Mouse (Mus musculus) midbrain, embryonic 12.5 days (tissue): ENCODE data around the gene Adh6a. TPM values are rescaled to one million over a fixed set of nuclear protein-coding genes. Genes with fewer than 3 reads are reported as not detected.

Experiments used
- ATAC-seq: fragments of 200-750 bp; cut with Nextera tagmentation; 2 replicates; pipeline ENCODE4 v1.8.0; 2017; ENCODE audit warnings: low read depth, moderate TSS enrichment, moderate library complexity; ENCODE audit not compliant: low FRiP score
- H3K27ac ChIP-seq: fragments of 300-500 bp; sonication (generic); replicated peaks from 2 replicates; pipeline ENCODE4 v1.5.1; 2016; ENCODE audit warnings: mild to moderate bottlenecking
- H3K27me3 ChIP-seq: fragments of 300-500 bp; sonication (generic); 2 replicates; pipeline ENCODE4 v1.6.1; 2016; ENCODE audit warnings: mild to moderate bottlenecking
- H3K36me3 ChIP-seq: fragments of 300-500 bp; sonication (generic); 2 replicates; pipeline ENCODE4 v1.6.1; 2016
- H3K4me1 ChIP-seq: fragments of 300-500 bp; sonication (generic); 2 replicates; pipeline ENCODE4 v1.6.1; 2016
- H3K4me2 ChIP-seq: fragments of 300-500 bp; sonication (generic); replicated peaks from 2 replicates; pipeline ENCODE4 v1.6.1; 2016; ENCODE audit warnings: mild to moderate bottlenecking, moderate library complexity
- H3K4me3 ChIP-seq: fragments of 300-500 bp; sonication (generic); 2 replicates; pipeline ENCODE4 v1.5.1; 2016; ENCODE audit warnings: mild to moderate bottlenecking
- H3K9ac ChIP-seq: fragments of 300-500 bp; sonication (generic); replicated peaks from 2 replicates; pipeline ENCODE4 v1.6.1; 2016; ENCODE audit warnings: mild to moderate bottlenecking, moderate library complexity
- H3K9me3 ChIP-seq: fragments of 300-500 bp; sonication (generic); 2 replicates; pipeline ENCODE4 v1.6.1; 2016; ENCODE audit warnings: mild to moderate bottlenecking
- WGBS: fragments of 180-500 bp; shearing (Covaris S2); methylation state at CpG from one replicate; pipeline ENCODE4 v1.1.7; 2016; 5-methylcytosine and 5-hydroxymethylcytosine counted together
- polyA plus RNA-seq: library from polyadenylated mRNA; unstranded; fragments of >200 nt; fragmentation: Nextera tagmentation; extraction: Ambion mirVana; gene quantifications from 2 replicates; pipeline ENCODE4 v1.2.1, GENCODE M21; 2016

The Adh6a gene
- polyA plus RNA-seq, 1 experiment from 2014 or later = not detected

DNA sequence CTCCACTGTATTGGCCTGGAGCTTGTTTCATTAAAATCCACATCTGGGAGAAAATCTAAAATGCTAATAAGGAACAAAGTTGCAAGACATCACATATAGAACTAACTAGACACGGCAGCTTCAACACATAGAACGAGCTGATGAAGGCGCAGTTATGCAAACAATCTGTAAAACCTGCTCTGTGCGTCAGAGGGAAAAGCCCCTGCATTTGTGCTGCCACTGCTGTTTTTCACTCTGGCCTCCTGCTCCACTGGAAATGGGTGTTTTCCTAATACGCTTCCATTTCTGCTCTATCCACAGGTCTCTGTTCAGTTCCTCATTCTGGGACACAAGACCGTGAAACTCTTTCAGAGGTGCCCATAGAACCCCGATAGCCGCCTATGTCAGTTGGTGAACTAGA is 20.8 kb downstream of the Adh6a start:
- Histone ChIP-seq H3K27me3 (no peaks in the 10 kb centered on the region), H3K4me1 (no peaks in the 10 kb centered on the region), H3K9ac (no peak overlapping the region), H3K27ac (no peak overlapping the region), H3K36me3 (no peaks in the 10 kb centered on the region), H3K4me2 (no peak overlapping the region), H3K4me3 (no peak overlapping the region), H3K9me3 (no peaks in the 10 kb centered on the region)
- 89% methylated on average over 8 of the region's 8 CpGs for WGBS
- no peak for ATAC-seq

GRCm38 (mm10) chr3:138334320-138334719 is 21.2 kb downstream of the Adh6a start:
- H3K4me1 ChIP-seq = no peaks in the 10 kb centered on the region
- H3K36me3 ChIP-seq = no peaks in the 10 kb centered on the region
- no peaks in the 10 kb centered on the region for H3K9me3 ChIP-seq
- no peak for ATAC-seq
- H3K4me2 ChIP-seq = no peak overlapping the region
- H3K27ac ChIP-seq = no peak overlapping the region
- no peak overlapping the region for H3K4me3 ChIP-seq
- WGBS = 81% methylated on average over 4 of the region's 4 CpGs
- no peaks in the 10 kb centered on the region for H3K27me3 ChIP-seq
- no peak overlapping the region for H3K9ac ChIP-seq

- no peak for ATAC-seq
- Histone ChIP-seq H3K27me3 (no peaks in the 10 kb centered on the region), H3K9ac (no peak overlapping the region), H3K4me2 (no peak overlapping the region), H3K4me3 (no peak overlapping the region), H3K9me3 (no peaks in the 10 kb centered on the region), H3K27ac (no peak overlapping the region), H3K36me3 (no peaks in the 10 kb centered on the region), H3K4me1 (no peaks in the 10 kb centered on the region)
- WGBS = 88% methylated on average over 1 of the region's 1 CpGs
Measured at GRCm38 (mm10) chr3:138335566-138335965, 22.5 kb downstream of the Adh6a start.

GRCm38 (mm10) chr3:138336104-138336754 is 23.1 kb downstream of the Adh6a start:
- Histone ChIP-seq H3K27ac (no peak overlapping the region), H3K4me3 (no peak overlapping the region), H3K9me3 (no peaks in the 10 kb centered on the region), H3K4me2 (no peak overlapping the region), H3K4me1 (no peaks in the 10 kb centered on the region), H3K36me3 (no peaks in the 10 kb centered on the region), H3K27me3 (no peaks in the 10 kb centered on the region), H3K9ac (no peak overlapping the region)
- no peak for ATAC-seq
- 70% methylated on average over 3 of the region's 3 CpGs for WGBS

DNA sequence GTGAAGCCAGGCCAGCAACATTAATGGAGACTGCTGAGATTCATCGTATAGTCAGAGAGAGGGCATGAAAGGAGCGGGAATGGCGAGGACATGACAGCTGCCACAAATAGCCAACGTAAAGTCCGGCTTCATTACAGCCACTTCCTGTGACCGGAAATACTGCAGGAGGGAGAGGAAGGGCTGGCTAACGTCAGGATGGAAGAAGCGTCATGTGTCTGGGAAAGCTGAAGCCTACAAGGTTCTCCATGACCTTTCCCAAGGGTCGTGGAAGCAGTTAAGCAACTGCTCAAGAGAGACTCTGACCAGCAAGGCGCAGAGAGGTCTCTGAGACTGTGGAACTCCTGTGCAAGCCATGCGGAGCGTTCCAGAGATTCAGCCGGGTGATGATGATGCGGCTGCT is 28.4 kb downstream of the Adh6a start, which contains the start of gene Adh6b:
TSS of gene Adh6b (plus strand) at position 305 of the 400 bp plus-strand sequence.
- H3K4me1 ChIP-seq = no peaks in the 10 kb centered on the region
- no peak within 1 kb of the TSS for H3K4me3 ChIP-seq
- no peak within 1 kb of the TSS for H3K4me2 ChIP-seq
- 89% methylated on average over 14 of the region's 14 CpGs for WGBS
- H3K9ac ChIP-seq = no peak within 1 kb of the TSS
- no peaks in the 10 kb centered on the region for H3K9me3 ChIP-seq
- H3K27ac ChIP-seq = no peak within 1 kb of the TSS
- ATAC-seq = no peak
- H3K36me3 ChIP-seq = no peaks in the 10 kb centered on the region
- H3K27me3 ChIP-seq = no peaks in the 10 kb centered on the region

DNA sequence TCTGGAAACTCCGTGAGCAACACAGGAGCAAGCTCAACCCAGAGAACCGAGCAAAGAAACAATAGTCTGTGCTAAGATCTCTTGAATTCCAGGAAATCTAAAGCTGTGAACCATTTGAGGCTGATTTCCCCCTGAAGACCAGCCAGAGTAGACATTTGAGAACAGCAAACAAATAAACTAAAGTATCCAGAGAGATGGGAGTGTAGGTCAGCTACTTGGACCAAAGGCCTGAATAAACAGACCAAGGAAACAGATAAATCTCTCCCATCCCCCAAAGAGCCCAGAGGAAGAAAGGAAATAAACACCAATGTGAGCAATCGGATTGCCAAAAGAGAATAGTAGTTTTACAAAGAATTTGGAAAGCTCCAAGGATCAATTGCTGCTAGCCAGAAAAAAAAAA is 34.0 kb downstream of the Adh6a start:
- H3K9ac ChIP-seq = no peak overlapping the region
- no peaks in the 10 kb centered on the region for H3K36me3 ChIP-seq
- 68% methylated on average over 3 of the region's 3 CpGs for WGBS
- H3K27me3 ChIP-seq = no peaks in the 10 kb centered on the region
- no peak overlapping the region for H3K27ac ChIP-seq
- H3K4me1 ChIP-seq = no peaks in the 10 kb centered on the region
- no peak overlapping the region for H3K4me2 ChIP-seq
- no peak overlapping the region for H3K4me3 ChIP-seq
- no peak for ATAC-seq
- no peaks in the 10 kb centered on the region for H3K9me3 ChIP-seq

DNA sequence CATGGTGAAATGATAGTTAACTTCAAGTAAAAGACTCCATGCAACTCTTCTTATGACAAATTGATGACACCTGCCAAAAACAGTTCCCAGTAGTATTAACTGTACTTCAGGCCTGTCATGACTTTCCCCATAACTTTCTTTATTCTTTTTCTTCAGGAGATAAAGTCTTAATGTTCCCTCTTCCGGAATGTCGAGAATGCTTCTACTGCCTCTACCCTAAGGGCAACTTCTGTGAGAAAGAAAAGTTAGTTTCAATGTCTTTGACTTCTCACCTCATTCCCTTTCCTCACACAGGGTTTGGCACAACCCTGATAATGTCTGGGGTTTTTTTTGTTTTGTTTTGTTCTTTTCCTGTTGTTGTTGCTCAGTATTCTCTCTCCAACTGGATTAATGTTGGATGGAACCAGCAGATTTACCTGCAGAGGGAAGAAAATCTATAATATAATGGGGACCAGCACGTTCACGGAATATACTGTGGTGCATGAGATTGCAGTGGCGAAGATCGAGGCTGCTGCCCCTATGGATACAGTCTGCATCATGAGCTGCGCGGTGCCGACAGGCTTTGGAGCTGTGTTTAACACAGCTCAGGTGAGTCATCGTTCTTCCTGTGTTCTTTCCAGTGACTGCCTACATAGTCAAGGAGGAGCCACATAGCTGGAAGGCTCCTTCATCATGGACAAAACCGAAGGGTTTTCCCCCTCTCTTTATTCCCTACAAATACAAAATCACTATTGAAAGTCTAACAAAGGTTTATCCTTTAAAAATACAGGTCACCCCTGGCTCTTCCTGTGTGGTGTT is 39.1 kb downstream of the Adh6a start:
- H3K9ac ChIP-seq = no peak overlapping the region
- no peak for ATAC-seq
- no peaks in the 10 kb centered on the region for H3K36me3 ChIP-seq

DNA sequence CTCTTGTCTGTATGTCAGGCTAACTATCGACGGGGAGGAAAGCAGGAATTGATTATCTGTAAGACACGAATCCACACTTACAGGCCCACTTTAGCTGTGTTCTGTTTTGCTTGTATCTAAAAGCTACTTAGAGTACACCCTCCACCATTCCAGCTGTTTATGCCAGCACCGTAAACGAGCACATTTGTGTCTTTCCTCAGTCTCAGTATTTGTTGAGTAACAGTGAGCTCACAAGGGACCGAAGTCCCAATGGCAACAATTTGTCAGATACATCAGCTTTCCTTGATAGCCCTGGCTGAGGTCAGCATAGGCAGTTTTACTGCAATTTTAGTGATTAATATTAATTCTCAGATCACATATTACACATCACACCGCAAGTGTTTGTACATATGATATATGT is 45.8 kb downstream of the Adh6a start:
- no peak for ATAC-seq

More for the DNA sequence above, 39.1 kb downstream of the Adh6a start:
- H3K27me3 ChIP-seq = no peaks in the 10 kb centered on the region
- WGBS = 95% methylated on average over 11 of the region's 11 CpGs
- H3K27ac ChIP-seq = no peak overlapping the region
- no peaks in the 10 kb centered on the region for H3K4me1 ChIP-seq
- H3K4me2 ChIP-seq = no peak overlapping the region
- no peaks in the 10 kb centered on the region for H3K9me3 ChIP-seq
- H3K4me3 ChIP-seq = no peak overlapping the region

GRCm38 (mm10) chr3:138360721-138361120 is 47.6 kb downstream of the Adh6a start:
- Histone ChIP-seq H3K27ac (no peak overlapping the region), H3K36me3 (no peaks in the 10 kb centered on the region), H3K27me3 (no peaks in the 10 kb centered on the region), H3K4me3 (no peak overlapping the region), H3K9me3 (no peaks in the 10 kb centered on the region), H3K4me2 (no peak overlapping the region), H3K4me1 (no peaks in the 10 kb centered on the region), H3K9ac (no peak overlapping the region)
- 83% methylated on average over 4 of the region's 4 CpGs for WGBS
- no peak for ATAC-seq

More for the DNA sequence above, 45.8 kb downstream of the Adh6a start:
- 88% methylated on average over 7 of the region's 7 CpGs for WGBS
- Histone ChIP-seq H3K9me3 (no peaks in the 10 kb centered on the region), H3K36me3 (no peaks in the 10 kb centered on the region), H3K27me3 (no peaks in the 10 kb centered on the region), H3K27ac (no peak overlapping the region), H3K4me2 (no peak overlapping the region), H3K9ac (no peak overlapping the region), H3K4me1 (no peaks in the 10 kb centered on the region), H3K4me3 (no peak overlapping the region)

- no peak for ATAC-seq
- Histone ChIP-seq H3K4me1 (no peaks in the 10 kb centered on the region), H3K9me3 (no peaks in the 10 kb centered on the region), H3K4me3 (no peak overlapping the region), H3K27me3 (no peaks in the 10 kb centered on the region), H3K27ac (no peak overlapping the region), H3K36me3 (no peaks in the 10 kb centered on the region), H3K4me2 (no peak overlapping the region), H3K9ac (no peak overlapping the region)
- WGBS = 68% methylated on average over 2 of the region's 2 CpGs
Measured at GRCm38 (mm10) chr3:138362920-138363319, 49.8 kb downstream of the Adh6a start.

DNA sequence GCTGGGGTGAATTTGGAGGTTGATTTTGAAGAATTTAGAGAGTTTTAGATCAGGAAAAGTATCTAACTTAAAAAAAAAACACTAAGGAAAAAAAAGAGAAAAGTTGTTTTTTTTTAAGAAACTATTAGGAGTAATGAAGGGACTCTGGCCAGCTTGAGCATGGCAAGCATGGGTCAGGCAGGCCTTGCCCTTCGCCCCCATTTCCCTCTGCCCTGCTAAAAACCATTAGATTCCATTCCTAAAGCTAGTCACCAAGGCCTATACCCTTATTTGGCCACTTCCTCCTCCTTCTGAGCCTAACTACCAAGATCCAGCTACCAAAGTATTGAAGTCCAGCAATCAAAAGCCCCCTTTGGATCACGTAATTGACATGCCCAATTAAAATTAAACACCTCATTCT is 53.1 kb downstream of the Adh6a start:
- H3K36me3 ChIP-seq = no peaks in the 10 kb centered on the region
- ATAC-seq = no peak
- H3K27ac ChIP-seq = no peak overlapping the region
- WGBS = 69% methylated on average over 2 of the region's 2 CpGs
- H3K4me2 ChIP-seq = no peak overlapping the region
- no peaks in the 10 kb centered on the region for H3K9me3 ChIP-seq
- H3K9ac ChIP-seq = no peak overlapping the region
- no peaks in the 10 kb centered on the region for H3K27me3 ChIP-seq
- no peak overlapping the region for H3K4me3 ChIP-seq
- no peaks in the 10 kb centered on the region for H3K4me1 ChIP-seq

DNA sequence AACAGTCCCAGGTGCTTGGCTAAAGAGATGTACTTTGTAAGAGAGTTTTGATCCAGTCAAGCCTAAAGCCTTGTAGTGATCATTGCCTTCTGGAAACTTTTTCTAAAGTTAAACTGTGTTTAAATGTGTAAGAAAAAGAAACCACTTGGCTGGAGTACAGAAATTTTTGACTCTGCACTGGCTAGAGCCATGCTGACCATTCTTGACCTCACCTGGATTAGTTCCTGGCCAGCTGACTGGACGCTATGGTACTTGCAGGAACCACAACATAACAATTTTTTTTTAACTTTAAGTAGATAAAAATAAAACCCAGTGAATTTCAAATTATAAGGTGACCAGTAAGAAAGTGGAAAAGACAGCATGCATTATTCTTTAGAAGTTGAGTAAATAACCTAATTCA is 56.5 kb downstream of the Adh6a start:
- Histone ChIP-seq H3K9me3 (no peaks in the 10 kb centered on the region), H3K27ac (no peak overlapping the region), H3K36me3 (no peaks in the 10 kb centered on the region), H3K9ac (no peak overlapping the region), H3K4me3 (no peak overlapping the region), H3K4me1 (no peaks in the 10 kb centered on the region), H3K27me3 (no peaks in the 10 kb centered on the region), H3K4me2 (no peak overlapping the region)
- ATAC-seq = no peak
- WGBS = 84% methylated on average over 1 of the region's 1 CpGs
